Mouse (Mus musculus) olfactory bulb, adult 2 months (tissue): Measurements from ENCODE around the gene Fibcd1.

Source experiments
- CTCF ChIP-seq: fragments of 200-500 bp; IDR thresholded peaks from 2 replicates; pipeline ENCODE4 v1.5.1; 2012; ENCODE audit warnings: low read depth, mild to moderate bottlenecking, low read length, moderate library complexity; ENCODE audit not compliant: insufficient read depth
- POLR2A ChIP-seq: fragments of 200-500 bp; IDR thresholded peaks from 2 replicates; pipeline ENCODE4 v1.6.1; 2012; ENCODE audit warnings: mild to moderate bottlenecking, low read depth, low read length, moderate library complexity; ENCODE audit not compliant: insufficient read depth

- no peak for TF ChIP-seq POLR2A
- no peak for TF ChIP-seq CTCF
These were observed 22.1 kb upstream of the Fibcd1 start for GRCm38 (mm10) chr2:31867773-31868537.
